Mouse (Mus musculus) ES-Bruce4 (cell line): ENCODE measurements around the gene Tekt5. TPM values are rescaled to one million over a fixed set of nuclear protein-coding genes. Genes with fewer than 3 reads are reported as not detected.
A peak's percentile ranks its signal among the peaks of the same experiment; 100 is the strongest.

ENCODE experiments used
- H3K27ac ChIP-seq: 2 replicates; pipeline ENCODE4 v1.5.1; 2012; ENCODE audit warnings: low read length, inconsistent platforms; ENCODE audit not compliant: insufficient read depth
- H3K27me3 ChIP-seq: 2 replicates; pipeline ENCODE4 v1.6.1; 2012; ENCODE audit warnings: mild to moderate bottlenecking, low read length, inconsistent platforms; ENCODE audit not compliant: control insufficient read depth, poor library complexity, insufficient read depth, severe bottlenecking
- H3K36me3 ChIP-seq: 2 replicates; pipeline ENCODE4 v1.6.1; 2012; ENCODE audit warnings: inconsistent platforms, mild to moderate bottlenecking, low read length, moderate library complexity; ENCODE audit not compliant: control insufficient read depth, poor library complexity, insufficient read depth, severe bottlenecking
- H3K4me1 ChIP-seq: one replicate; pipeline ENCODE4 v1.8.1; 2011; ENCODE audit warnings: low read length; ENCODE audit not compliant: control insufficient read depth, insufficient read depth
- H3K4me3 ChIP-seq: 2 replicates; pipeline ENCODE4 v1.5.1; 2011; ENCODE audit warnings: low read depth, mild to moderate bottlenecking, low read length
- H3K9ac ChIP-seq: 2 replicates; pipeline ENCODE4 v1.6.1; 2012; ENCODE audit warnings: low read depth, mild to moderate bottlenecking, inconsistent platforms; ENCODE audit not compliant: poor library complexity, severe bottlenecking
- H3K9me3 ChIP-seq: replicated peaks from 2 replicates; pipeline ENCODE4 v1.6.1; 2012; ENCODE audit warnings: mild to moderate bottlenecking, low read length, inconsistent platforms; ENCODE audit not compliant: control insufficient read depth, poor library complexity, insufficient read depth, severe bottlenecking
- CTCF ChIP-seq: IDR thresholded peaks from one replicate; pipeline ENCODE4 v1.8.1; 2011; ENCODE audit warnings: low read depth, low read length
- EP300 ChIP-seq: IDR thresholded peaks from 2 replicates; pipeline ENCODE4 v1.6.1; 2011; ENCODE audit warnings: low read depth, low read length; ENCODE audit not compliant: insufficient read depth
- POLR2A ChIP-seq: IDR thresholded peaks from one replicate; pipeline ENCODE4 v1.8.1; 2011; ENCODE audit warnings: low read length; ENCODE audit not compliant: insufficient read depth
- polyA plus RNA-seq: library from polyadenylated mRNA; stranded (reverse); fragments of >200 nt; gene quantifications from 2 replicates; pipeline ENCODE4 v1.2.4, GENCODE M21; 2011; ENCODE audit warnings: low read depth; ENCODE audit not compliant: missing spikeins, insufficient read depth, insufficient read length

Tekt5 gene
- polyA plus RNA-seq, 1 experiment = 0.55 TPM

GRCm38 (mm10) chr16:10415976-10416375 is 20.7 kb upstream of the Tekt5 start:
- H3K4me3 ChIP-seq = no peak overlapping the region
- no peak overlapping the region for H3K27ac ChIP-seq
- H3K4me1 ChIP-seq = no peaks in the 10 kb centered on the region
- H3K36me3 ChIP-seq = no peaks in the 10 kb centered on the region
- no peaks in the 10 kb centered on the region for H3K9me3 ChIP-seq
- H3K9ac ChIP-seq = no peak overlapping the region
- peak; percentile 78 for TF ChIP-seq CTCF
- TF ChIP-seq EP300 = no peak
- no peak for TF ChIP-seq POLR2A
- H3K27me3 ChIP-seq = no peaks in the 10 kb centered on the region

DNA sequence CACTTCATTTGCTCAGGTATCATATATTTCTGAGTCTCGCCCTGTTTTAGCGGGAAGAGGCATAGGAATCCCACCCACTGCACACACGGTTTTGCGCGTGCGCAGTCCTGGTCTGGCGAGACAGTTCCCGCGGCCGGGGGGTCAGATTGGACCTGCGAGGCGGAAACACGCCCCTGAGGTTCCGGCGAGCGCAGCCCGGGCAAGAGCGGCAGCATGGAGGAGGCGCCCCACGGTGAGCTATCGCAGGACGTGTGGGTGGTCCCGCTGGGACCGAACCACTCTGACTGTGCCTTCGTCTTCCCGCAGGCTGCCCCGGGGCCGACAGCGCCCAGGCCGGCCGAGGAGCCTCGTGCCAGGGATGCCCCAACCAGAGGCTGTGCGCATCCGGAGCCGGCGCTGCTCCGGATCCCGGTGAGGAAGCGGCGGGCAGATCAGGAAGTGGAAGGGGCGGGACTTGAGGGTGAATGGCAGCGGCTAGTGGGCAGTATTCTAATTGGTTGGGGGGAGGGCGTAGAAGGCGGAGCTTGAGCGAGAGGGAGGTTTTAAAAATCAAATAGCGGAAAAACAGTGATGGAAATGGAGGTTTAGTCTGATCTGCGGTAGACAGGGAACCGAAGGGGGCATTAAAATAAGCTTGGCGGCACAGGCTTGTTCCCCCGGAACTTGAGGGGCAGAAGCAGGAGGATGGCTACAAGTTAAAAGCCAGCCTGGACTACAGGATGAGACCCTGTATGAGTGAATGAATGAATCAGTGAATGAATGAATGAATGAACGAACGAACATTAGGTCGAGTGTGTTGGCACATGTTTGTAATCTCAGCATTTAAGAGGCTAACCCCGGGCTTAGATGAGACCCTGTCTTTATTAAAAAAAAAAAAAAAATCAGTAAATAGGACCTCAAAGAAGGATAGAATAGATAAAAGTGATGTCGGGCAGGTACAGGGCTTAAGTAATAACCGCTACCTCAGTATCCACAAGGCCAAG is 16.8 kb upstream of the Tekt5 start, which contains the start of gene Nubp1:
TSS of gene Nubp1 (plus strand) at position 185 of the 983 bp plus-strand sequence.
- H3K4me3 ChIP-seq = peak within 1 kb of the TSS; percentile 95
- TF ChIP-seq CTCF = no peak
- TF ChIP-seq EP300 = 0 out of 2 replicates have a peak, but pooled peaks have one; percentile 32
- no peak for TF ChIP-seq POLR2A
- H3K27me3 ChIP-seq = no peaks in the 10 kb centered on the region
- H3K9ac ChIP-seq = peak within 1 kb of the TSS; percentile 81
- no peaks in the 10 kb centered on the region for H3K36me3 ChIP-seq
- peaks cover 2% of the 10 kb centered on the region for H3K4me1 ChIP-seq
- H3K9me3 ChIP-seq = no peaks in the 10 kb centered on the region
- H3K27ac ChIP-seq = peak within 1 kb of the TSS; percentile 68

GRCm38 (mm10) chr16:10399160-10399559 is 3.9 kb upstream of the Tekt5 start:
- Histone ChIP-seq H3K27ac (no peak overlapping the region), H3K9ac (no peak overlapping the region), H3K4me3 (no peak overlapping the region), H3K27me3 (no peaks in the 10 kb centered on the region), H3K9me3 (no peaks in the 10 kb centered on the region), H3K4me1 (no peaks in the 10 kb centered on the region), H3K36me3 (no peaks in the 10 kb centered on the region)
- TF ChIP-seq EP300 = no peak
- TF ChIP-seq CTCF = peak; percentile 90

GRCm38 (mm10) chr16:10398755-10399154 is 3.5 kb upstream of the Tekt5 start:
- TF ChIP-seq CTCF (no peak), POLR2A (no peak), EP300 (no peak)
- Histone ChIP-seq H3K9ac (no peak overlapping the region), H3K27ac (no peak overlapping the region), H3K9me3 (no peaks in the 10 kb centered on the region), H3K27me3 (no peaks in the 10 kb centered on the region), H3K36me3 (no peaks in the 10 kb centered on the region), H3K4me1 (no peaks in the 10 kb centered on the region), H3K4me3 (no peak overlapping the region)

DNA sequence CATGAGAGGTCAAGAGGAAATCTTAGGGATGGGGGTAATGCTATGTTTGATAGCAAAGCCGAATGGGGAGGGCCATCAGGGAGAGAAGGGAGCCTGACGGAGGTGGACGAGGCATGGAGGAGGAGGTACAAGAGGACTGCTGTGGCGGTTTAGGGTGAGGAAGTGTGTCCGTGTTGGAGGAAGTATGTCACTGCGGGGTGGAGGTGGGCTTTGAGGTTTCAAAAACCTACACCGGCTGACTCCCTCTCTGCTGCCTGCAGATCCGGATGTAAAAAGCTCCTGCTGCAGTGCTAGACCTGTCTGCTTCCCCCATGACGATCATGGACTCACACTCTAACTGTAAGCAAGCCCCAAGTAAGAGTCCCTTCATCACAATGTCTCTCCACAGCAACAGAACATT is 2.7 kb downstream of the Tekt5 start:
- H3K27ac ChIP-seq = no peak overlapping the region
- no peaks in the 10 kb centered on the region for H3K27me3 ChIP-seq
- H3K4me3 ChIP-seq = no peak overlapping the region
- H3K9me3 ChIP-seq = no peaks in the 10 kb centered on the region
- no peak overlapping the region for H3K9ac ChIP-seq
- H3K4me1 ChIP-seq = no peaks in the 10 kb centered on the region
- no peaks in the 10 kb centered on the region for H3K36me3 ChIP-seq
- TF ChIP-seq CTCF = no peak
- no peak for TF ChIP-seq POLR2A
- TF ChIP-seq EP300 = no peak
